Mouse (Mus musculus) kidney, embryonic 15.5 days (tissue): ENCODE measurements around the gene Itpripl2. TPM values are rescaled to one million over a fixed set of nuclear protein-coding genes. Genes with fewer than 3 reads are reported as not detected.

ENCODE experiments used
- ATAC-seq: fragments of 200-750 bp; cut with Nextera tagmentation; replicated peaks from 2 replicates; pipeline ENCODE4 v1.8.0; 2017; ENCODE audit warnings: moderate TSS enrichment; ENCODE audit not compliant: low FRiP score
- H3K27ac ChIP-seq: fragments of 300-500 bp; sonication (generic); 2 replicates; pipeline ENCODE4 v1.5.1; 2015; ENCODE audit warnings: mild to moderate bottlenecking, inconsistent platforms
- H3K27me3 ChIP-seq: fragments of 300-500 bp; sonication (generic); 2 replicates; pipeline ENCODE4 v1.6.1; 2015; ENCODE audit warnings: inconsistent platforms
- H3K36me3 ChIP-seq: fragments of 300-500 bp; sonication (generic); 2 replicates; pipeline ENCODE4 v1.6.1; 2015; ENCODE audit warnings: inconsistent platforms
- H3K4me1 ChIP-seq: fragments of 300-500 bp; sonication (generic); 2 replicates; pipeline ENCODE4 v1.6.1; 2015; ENCODE audit warnings: inconsistent platforms
- H3K4me2 ChIP-seq: fragments of 300-500 bp; sonication (generic); 2 replicates; pipeline ENCODE4 v1.6.1; 2015; ENCODE audit warnings: moderate library complexity, mild to moderate bottlenecking, inconsistent platforms
- H3K4me3 ChIP-seq: fragments of 300-500 bp; sonication (generic); replicated peaks from 2 replicates; pipeline ENCODE4 v1.5.1; 2015; ENCODE audit warnings: mild to moderate bottlenecking, inconsistent platforms
- H3K9ac ChIP-seq: fragments of 300-500 bp; sonication (generic); 2 replicates; pipeline ENCODE4 v1.6.1; 2015; ENCODE audit warnings: mild to moderate bottlenecking, inconsistent platforms
- H3K9me3 ChIP-seq: fragments of 300-500 bp; sonication (generic); replicated peaks from 2 replicates; pipeline ENCODE4 v1.6.1; 2016; ENCODE audit warnings: inconsistent platforms
- WGBS: fragments of 180-500 bp; shearing (Covaris S2); methylation state at CpG from one replicate; pipeline ENCODE4 v1.1.7; 2015; ENCODE audit warnings: mixed read lengths; 5-methylcytosine and 5-hydroxymethylcytosine counted together
- polyA plus RNA-seq: library from polyadenylated mRNA; unstranded; fragments of >200 nt; fragmentation: Nextera tagmentation; extraction: Ambion mirVana; gene quantifications from 2 replicates; pipeline ENCODE4 v1.2.1, GENCODE M21; 2015

The Itpripl2 gene
- polyA plus RNA-seq, 1 experiment from 2014 or later = 4.6 TPM

GRCm38 (mm10) chr7:118502333-118502732 is 10.6 kb upstream of the Itpripl2 start:
- no peak for ATAC-seq
- Histone ChIP-seq H3K9ac (no peak overlapping the region), H3K4me2 (no peak overlapping the region), H3K9me3 (no peaks in the 10 kb centered on the region), H3K27me3 (no peaks in the 10 kb centered on the region), H3K36me3 (no peaks in the 10 kb centered on the region), H3K27ac (no peak overlapping the region), H3K4me1 (no peaks in the 10 kb centered on the region), H3K4me3 (no peak overlapping the region)
- WGBS = 73% methylated on average over 8 of the region's 8 CpGs

GRCm38 (mm10) chr7:118499784-118500435 is 8.1 kb upstream of the Itpripl2 start:
- H3K27ac ChIP-seq = no peak overlapping the region
- H3K4me2 ChIP-seq = no peak overlapping the region
- H3K4me1 ChIP-seq = no peaks in the 10 kb centered on the region
- no peak for ATAC-seq
- no peak overlapping the region for H3K4me3 ChIP-seq
- no peaks in the 10 kb centered on the region for H3K36me3 ChIP-seq
- H3K9ac ChIP-seq = no peak overlapping the region
- no peaks in the 10 kb centered on the region for H3K27me3 ChIP-seq
- no peaks in the 10 kb centered on the region for H3K9me3 ChIP-seq
- 59% methylated on average over 7 of the region's 7 CpGs for WGBS

GRCm38 (mm10) chr7:118498984-118499783 is 7.4 kb upstream of the Itpripl2 start:
- Histone ChIP-seq H3K9me3 (no peaks in the 10 kb centered on the region), H3K36me3 (no peaks in the 10 kb centered on the region), H3K4me1 (no peaks in the 10 kb centered on the region), H3K27ac (no peak overlapping the region), H3K9ac (no peak overlapping the region), H3K27me3 (no peaks in the 10 kb centered on the region), H3K4me3 (no peak overlapping the region), H3K4me2 (no peak overlapping the region)
- 0 out of 2 replicates have a peak, but pooled peaks have one; percentile 18 for ATAC-seq
- WGBS = 81% methylated on average over 12 of the region's 12 CpGs

- no peaks in the 10 kb centered on the region for H3K36me3 ChIP-seq
- H3K4me1 ChIP-seq = peaks cover 22% of the 10 kb centered on the region
- H3K4me2 ChIP-seq = no peak overlapping the region
- H3K27me3 ChIP-seq = peaks cover 20% of the 10 kb centered on the region
- no peaks in the 10 kb centered on the region for H3K9me3 ChIP-seq
- no peak overlapping the region for H3K4me3 ChIP-seq
- 84% methylated on average over 4 of the region's 4 CpGs for WGBS
- no peak for ATAC-seq
- no peak overlapping the region for H3K27ac ChIP-seq
- H3K9ac ChIP-seq = no peak overlapping the region
These were observed 3.3 kb upstream of the Itpripl2 start for GRCm38 (mm10) chr7:118494892-118495579.

GRCm38 (mm10) chr7:118493892-118494291 is 2.1 kb upstream of the Itpripl2 start:
- WGBS = 90% methylated on average over 9 of the region's 9 CpGs

GRCm38 (mm10) chr7:118490666-118491430 is 927 bp downstream of the Itpripl2 start:
- ATAC-seq = peak; percentile 40
- Histone ChIP-seq H3K4me1 (peaks cover 46% of the 10 kb centered on the region), H3K4me2 (peak overlapping the region; percentile 90), H3K36me3 (no peaks in the 10 kb centered on the region), H3K27ac (peak overlapping the region; percentile 89), H3K27me3 (peaks cover 27% of the 10 kb centered on the region), H3K4me3 (peak overlapping the region; percentile 73), H3K9me3 (no peaks in the 10 kb centered on the region), H3K9ac (peak overlapping the region; percentile 88)
- 4% methylated on average over 66 of the region's 67 CpGs for WGBS

More at GRCm38 (mm10) chr7:118493892-118494291, 2.1 kb upstream of the Itpripl2 start:
- no peak overlapping the region for H3K4me3 ChIP-seq
- H3K27ac ChIP-seq = no peak overlapping the region
- no peaks in the 10 kb centered on the region for H3K9me3 ChIP-seq
- H3K4me2 ChIP-seq = no peak overlapping the region
- no peaks in the 10 kb centered on the region for H3K36me3 ChIP-seq
- H3K4me1 ChIP-seq = peaks cover 33% of the 10 kb centered on the region
- peaks cover 27% of the 10 kb centered on the region for H3K27me3 ChIP-seq
- ATAC-seq = no peak
- H3K9ac ChIP-seq = no peak overlapping the region

- Histone ChIP-seq H3K4me3 (peak overlapping the region; percentile 73), H3K9ac (no peak overlapping the region), H3K27me3 (peaks cover 27% of the 10 kb centered on the region), H3K27ac (no peak overlapping the region), H3K4me2 (peak overlapping the region; percentile 90), H3K4me1 (peaks cover 46% of the 10 kb centered on the region), H3K36me3 (no peaks in the 10 kb centered on the region; the same call in 1 of the 2 replicates), H3K9me3 (no peaks in the 10 kb centered on the region)
- no peak for ATAC-seq
- WGBS = 32% methylated on average over 57 of the region's 57 CpGs
These were observed 1.8 kb downstream of the Itpripl2 start for GRCm38 (mm10) chr7:118489706-118490665.

GRCm38 (mm10) chr7:118488060-118488664 is 3.6 kb downstream of the Itpripl2 start:
- Histone ChIP-seq H3K27me3 (peaks cover 26% of the 10 kb centered on the region), H3K9ac (no peak overlapping the region), H3K36me3 (peaks cover 4% of the 10 kb centered on the region; the same call in 1 of the 2 replicates), H3K4me3 (0 out of 2 replicates have a peak overlapping the region, but pooled peaks have one; percentile 6), H3K27ac (no peak overlapping the region), H3K4me2 (peak overlapping the region; percentile 90), H3K4me1 (peaks cover 46% of the 10 kb centered on the region), H3K9me3 (no peaks in the 10 kb centered on the region)
- no peak for ATAC-seq
- WGBS = 38% methylated on average over 8 of the region's 8 CpGs

- H3K4me2 ChIP-seq = no peak overlapping the region
- peaks cover 4% of the 10 kb centered on the region; the same call in 1 of the 2 replicates for H3K36me3 ChIP-seq
- peaks cover 43% of the 10 kb centered on the region for H3K4me1 ChIP-seq
- peaks cover 23% of the 10 kb centered on the region for H3K27me3 ChIP-seq
- no peak for ATAC-seq
- no peak overlapping the region for H3K9ac ChIP-seq
- WGBS = 63% methylated on average over 5 of the region's 5 CpGs
- no peak overlapping the region for H3K27ac ChIP-seq
- no peaks in the 10 kb centered on the region for H3K9me3 ChIP-seq
- no peak overlapping the region for H3K4me3 ChIP-seq
These were observed 4.9 kb downstream of the Itpripl2 start for GRCm38 (mm10) chr7:118486917-118487316.

GRCm38 (mm10) chr7:118483996-118484395 is 7.8 kb downstream of the Itpripl2 start:
- H3K27me3 ChIP-seq = no peaks in the 10 kb centered on the region
- no peaks in the 10 kb centered on the region for H3K9me3 ChIP-seq
- no peak overlapping the region for H3K4me3 ChIP-seq
- H3K27ac ChIP-seq = no peak overlapping the region
- H3K4me1 ChIP-seq = peaks cover 39% of the 10 kb centered on the region
- no peak overlapping the region for H3K4me2 ChIP-seq
- no peak overlapping the region for H3K9ac ChIP-seq
- no peak for ATAC-seq
- peaks cover 4% of the 10 kb centered on the region; the same call in 1 of the 2 replicates for H3K36me3 ChIP-seq
- 77% methylated on average over 1 of the region's 1 CpGs for WGBS
